Mouse (Mus musculus) spleen, adult 12 weeks (tissue): ENCODE measurements around the gene Gfod1.

Experiments used
- DNase-seq: peaks from one replicate; pipeline ENCODE4 v3.0.0; 2022; ENCODE audit warnings: low spot score

Gene Gfod1

DNA sequence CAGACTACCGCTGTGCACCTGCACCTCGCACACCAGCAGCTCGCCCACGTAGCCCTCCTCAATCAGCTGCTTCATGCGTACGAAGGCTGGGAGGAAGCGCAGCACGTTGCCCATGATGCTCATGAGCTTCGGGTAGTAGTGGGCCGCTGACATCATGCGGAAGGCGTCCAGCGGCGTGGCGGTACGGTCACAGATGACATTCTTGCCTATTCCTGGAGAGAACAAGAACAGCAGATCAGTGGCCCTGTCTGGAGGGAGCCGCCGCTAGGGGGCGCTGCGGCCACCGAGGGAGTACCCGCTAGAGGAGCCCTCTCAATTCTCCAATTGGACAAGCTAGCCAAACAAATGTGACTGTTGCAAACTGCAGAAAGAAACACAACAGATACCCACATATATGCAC, 102.9 kb downstream of the Gfod1 start:
- no peak for DNase-seq

DNA sequence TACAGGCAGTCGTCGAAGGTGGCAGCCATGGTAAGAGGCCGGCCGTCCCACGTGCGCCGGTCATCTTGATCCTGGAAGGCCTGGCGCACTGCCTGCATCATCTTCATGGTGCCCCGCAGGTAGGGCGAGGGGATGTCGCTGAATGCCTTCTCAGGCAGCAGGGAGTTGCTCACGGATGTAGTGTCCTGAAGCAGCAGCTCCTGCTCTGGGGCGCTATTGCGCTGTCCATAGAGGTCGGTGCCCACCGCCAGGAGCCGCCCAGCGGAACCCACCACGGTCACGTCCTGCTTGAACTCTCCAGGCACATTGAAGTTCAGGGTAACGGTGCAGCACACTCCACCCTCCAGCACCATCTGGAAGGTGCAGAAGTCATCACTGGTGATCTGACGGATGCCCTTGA, 103.5 kb downstream of the Gfod1 start:
- no peak for DNase-seq

DNA sequence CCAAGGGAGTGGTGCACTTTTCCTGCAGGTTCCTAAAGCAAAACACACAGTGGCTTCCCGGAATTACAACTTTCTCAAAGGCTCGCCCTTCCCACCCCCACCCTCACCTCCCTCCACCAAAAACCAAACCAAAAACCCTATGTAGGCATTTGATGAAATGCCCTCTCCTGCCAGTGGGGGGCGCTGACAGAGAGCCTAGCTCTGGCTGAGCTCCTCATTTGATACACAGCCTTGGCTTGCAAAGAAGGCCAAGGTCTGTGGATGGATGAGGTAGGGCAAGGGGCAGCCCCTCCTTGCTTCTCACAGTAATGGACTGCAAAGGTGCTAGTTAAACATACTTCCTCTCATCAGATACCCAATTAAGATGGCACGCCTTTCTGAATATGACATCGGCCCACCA, 104.2 kb downstream of the Gfod1 start:
- DNase-seq: no peak

DNA sequence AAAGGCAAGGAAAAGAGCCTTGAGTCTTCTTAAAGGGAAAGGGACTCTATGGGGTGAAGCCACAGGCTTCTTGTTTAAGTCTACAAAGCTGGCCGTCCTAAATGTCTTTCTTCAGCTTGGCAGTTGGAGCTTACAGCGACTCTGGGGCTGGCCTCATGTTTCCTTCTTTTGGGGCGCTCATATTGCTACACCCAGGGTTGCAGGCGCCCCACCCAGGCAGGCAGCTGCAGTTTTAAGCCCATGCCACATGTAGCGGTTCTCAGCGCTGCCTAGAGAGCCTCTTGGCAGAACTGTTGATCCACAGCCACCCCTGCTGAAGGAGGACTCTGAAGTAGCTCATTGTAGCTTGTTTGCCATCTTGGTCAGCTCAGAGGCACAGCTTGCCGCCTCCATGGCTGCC, 104.7 kb downstream of the Gfod1 start:
- DNase-seq: no peak

DNA sequence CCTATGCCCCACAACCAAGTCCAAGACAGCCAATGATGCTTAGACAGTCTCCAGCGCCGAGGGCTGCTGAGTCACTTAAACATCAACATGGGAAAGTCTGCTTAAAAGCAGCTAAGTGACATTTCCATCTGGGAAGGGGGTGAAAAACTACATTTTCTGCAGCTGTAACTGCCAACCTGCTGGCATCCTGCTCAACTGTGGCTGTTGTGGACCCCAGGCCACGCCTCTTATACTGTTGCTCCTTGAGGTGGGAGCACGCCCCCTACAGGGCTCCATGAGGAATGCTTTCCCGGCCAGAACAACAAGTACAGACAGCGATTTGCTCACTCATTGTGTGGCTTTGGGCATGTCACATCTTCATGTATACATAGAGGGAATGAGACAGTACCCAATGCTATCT, 106.8 kb downstream of the Gfod1 start:
- no peak for DNase-seq

DNA sequence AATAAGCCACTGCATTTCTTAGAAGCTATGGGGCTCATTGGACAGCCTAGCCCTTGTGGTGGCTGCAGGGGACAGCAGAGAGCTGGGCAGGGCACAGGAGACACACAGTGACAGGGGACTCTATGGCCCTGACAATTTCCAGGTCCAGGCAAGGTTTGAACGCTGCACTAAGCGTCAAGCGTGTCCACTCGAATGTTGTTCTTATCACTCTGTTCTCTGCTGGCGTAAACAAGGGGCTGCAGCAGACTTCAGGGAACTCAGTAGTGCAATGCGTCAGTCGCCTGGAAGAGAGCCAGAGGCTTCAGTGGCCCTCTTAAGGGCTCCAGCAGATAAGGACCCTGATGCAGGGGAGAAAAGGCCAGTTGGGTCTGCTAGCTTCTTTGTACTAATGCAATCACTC, 108.0 kb downstream of the Gfod1 start:
- DNase-seq: no peak

DNA sequence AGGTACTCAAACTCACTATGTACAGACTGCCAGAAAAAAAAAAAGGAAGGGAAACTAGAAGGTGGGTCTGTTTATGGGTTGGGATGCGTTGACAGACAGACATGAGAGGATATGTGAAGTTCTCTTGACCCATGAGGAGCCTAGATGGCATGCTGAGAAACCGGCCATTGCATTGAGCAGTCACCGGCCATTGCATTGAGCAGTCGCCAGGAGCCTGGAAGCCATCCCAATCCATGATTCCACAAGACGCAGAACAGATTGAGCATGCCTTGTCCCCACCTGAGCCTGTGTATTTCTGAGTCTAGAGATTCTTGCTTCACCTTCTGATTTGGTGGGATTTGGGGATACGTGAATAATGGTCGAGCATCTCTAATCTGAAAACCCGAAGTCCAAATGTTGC, 110.0 kb downstream of the Gfod1 start:
- DNase-seq: no peak

DNA sequence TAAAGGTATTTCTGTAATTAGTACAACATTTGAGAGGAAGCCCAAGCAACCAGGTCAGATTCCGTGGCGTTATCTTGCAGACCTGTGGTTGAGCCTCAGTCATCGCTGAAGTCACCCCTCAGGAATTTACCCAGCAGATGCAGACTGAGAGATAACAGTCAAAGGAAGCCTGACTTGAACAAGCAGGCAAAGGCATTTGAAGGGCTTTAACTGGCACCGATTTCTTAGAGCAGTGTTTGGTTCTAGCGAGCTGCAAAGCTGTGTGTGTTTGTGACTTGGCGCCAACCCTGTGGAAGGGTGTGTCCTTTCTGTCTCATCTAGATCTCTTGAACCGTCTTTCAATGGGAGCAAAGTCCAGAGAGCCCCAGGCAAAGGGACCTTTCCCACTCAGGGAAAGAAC, 110.7 kb downstream of the Gfod1 start:
- DNase-seq: no peak

DNA sequence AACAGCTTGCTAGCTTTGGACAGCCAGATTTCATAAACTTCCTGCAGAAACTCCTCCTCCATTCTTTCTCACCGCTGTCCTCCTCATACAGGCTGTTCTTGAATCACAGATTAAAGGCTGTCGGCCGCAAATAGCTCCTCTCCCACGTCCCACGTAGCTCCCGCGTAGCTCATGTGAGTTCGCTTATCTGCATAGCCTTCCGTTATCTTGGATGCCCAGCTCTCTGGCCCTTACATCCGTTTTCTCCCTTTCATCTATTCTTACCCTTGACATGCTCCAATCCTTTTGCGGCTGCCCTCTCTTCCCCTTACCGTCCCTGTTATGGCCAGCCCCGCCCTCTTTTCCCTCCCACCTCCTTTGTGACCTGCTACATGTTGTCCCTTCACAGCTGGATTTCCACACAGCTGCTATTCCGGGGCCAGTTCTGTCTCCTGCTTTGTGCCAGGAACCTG, 112.2 kb downstream of the Gfod1 start:
- no peak for DNase-seq

DNA sequence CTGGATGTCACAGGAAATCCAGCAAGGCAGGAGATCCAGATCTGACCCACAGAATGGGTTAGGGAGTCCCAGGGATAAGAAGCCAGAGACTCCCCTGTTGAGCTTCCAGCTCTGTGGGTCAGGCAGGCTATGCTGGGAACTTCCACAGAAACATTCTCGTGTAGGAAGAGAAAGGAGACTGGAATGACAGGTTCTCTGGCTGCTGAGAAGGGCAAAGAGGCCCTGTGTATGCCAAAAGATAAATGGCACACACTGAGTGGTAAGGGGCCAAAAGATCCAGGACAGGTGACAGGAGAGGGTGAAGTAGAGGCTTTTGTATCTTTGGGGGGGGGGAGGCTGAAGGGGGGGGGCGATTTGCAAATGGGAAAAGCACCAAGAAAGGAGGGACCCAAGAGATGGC, 112.7 kb downstream of the Gfod1 start:
- no peak for DNase-seq

DNA sequence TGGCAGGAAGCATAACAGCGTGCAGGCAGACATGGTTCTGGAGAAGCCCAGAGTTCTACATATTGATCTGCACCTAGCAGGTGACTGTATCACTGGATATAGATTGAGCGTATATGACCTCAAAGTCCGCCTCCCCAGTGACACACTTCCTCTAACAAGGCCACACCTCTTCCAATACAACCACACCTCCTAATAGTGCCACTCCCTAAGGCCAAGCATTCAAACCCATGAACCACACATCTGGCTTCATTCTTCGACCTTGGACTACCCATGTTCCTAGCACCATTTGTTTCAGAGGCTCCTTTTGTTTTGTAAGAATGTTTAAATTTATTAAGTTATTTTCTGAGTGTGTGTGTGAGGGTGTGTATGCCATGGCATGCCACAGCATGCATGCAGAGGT, 116.2 kb downstream of the Gfod1 start:
- DNase-seq: no peak

DNA sequence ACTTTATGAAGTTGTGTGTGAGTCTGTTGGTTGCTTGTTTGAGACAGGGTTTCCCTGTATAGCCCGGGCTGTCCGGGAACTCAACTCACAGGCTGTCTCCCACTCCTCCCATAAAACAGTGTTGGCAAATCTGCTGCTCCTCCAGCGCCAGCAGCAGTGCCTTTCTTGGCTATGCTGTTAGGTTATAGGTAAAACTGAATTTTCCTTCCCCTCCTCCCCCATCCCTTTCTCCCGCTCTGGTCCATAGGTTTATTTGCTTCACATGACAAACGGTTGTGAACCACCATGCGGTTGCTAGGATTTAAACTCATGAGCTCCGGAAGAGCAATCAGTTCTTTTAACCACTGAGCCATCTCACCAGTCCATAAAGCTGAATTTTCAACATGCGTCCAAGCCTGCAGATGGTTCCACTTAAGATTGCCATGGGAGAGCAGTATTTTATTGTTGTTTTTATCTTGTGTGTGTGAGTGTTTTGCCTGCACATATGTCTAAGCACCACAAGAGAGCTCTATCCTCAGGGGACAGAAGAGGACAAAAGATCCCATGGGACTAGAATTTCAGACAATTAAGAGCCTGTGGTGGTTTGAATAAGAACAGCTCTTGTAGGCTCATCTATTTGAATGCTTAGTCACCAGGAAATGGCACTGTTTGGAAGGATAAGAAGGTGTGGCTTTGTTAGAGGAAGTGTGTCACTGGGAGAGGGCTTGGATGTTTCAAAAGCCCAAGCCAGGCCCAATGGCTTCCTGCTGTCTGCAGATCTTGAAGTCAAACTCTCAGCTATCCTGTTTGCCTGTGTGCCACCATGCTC, 120.5 kb downstream of the Gfod1 start:
- no peak for DNase-seq

DNA sequence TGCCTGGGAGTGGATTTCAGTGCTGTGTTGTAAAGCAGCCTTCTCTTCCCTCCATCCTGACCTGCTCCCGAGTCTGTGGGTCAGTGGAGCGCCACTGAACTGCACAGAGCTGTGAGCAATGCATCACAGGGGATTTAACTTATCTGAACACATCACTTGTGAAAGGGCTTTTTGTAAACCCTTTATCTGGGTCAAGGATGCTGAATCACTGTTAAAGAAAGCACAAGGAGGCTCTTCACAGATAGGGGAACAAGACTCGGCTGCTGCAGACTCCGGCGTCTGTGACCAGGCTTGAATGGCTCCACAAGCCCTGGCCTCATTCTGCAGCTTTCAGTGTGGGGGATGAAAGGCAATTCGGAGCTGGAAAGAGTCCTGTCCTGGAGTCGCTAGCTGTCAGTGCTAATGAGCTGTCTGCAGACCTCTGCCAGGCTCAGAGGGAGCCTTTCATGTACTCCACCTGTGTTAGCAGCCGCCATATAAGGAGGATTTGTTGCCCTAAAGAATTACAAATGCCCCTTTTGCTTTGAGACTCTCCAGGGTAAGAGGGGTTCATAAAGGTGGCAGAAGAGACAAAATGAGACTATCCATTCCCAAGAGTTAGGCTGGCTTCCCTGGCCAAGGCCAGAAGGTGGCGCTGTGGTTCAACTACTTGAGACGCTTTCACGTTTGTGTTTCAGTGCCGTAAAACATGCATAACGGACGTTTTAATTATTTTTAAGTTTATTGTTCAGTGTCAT, 121.3 kb downstream of the Gfod1 start:
- DNase-seq: peak; percentile 47

DNA sequence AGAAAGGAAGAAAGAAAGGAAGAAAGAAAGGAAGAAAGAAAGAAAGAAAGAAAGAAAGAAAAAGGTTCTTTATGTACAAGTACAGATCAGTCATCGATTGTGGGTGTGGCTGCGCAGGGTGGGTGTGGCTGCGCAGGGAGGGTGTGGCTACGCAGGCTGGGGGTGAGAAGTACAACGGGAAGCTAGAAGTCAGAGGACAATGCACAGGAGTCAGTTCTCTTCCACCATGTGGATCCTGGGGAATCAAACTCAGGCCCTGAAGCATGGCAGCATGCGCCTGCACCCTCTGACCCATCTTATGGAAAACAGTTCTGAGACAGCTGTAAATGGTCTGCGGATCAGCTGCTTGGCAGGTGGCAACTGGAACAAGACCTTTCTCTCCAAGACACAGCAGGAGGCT, 122.9 kb downstream of the Gfod1 start:
- no peak for DNase-seq

DNA sequence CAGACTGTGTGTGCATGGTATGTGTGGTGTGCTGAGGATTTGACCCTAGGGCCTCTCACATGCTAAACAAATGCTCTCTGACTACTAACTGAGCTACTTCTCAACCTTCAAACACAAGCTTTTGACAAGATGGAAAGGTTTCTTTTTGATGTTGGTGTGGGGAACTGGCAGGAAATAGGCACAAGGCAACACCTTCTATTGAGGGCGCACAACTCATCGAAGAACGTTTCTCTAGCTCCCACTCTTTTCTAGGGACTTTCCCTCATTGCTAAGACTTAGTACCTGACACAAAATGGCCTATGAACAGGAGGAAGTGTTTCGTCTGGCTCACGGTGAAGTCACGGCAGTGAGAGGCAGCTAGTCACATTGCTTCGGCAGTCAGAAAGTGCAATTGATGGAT, 126.7 kb downstream of the Gfod1 start:
- DNase-seq: no peak

DNA sequence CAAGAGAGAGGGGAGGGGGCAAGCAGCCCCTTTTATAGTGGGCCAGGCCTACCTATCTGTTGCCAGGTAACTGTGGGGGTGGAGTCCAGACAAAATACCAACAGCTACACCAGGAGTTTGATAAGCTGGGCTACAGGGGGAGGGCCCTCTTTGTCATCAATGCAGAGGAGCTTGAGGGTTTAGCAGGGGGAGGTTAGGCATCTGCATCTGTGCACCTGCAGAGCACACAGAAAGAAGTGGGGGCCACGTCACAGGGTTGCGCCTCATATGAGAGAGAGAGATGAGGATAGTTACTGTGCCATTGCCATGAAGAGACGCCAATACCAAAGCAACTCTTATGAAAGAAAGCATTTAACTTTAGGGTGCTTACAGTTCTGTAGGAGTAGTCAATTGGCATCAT, 127.3 kb downstream of the Gfod1 start:
- no peak for DNase-seq

DNA sequence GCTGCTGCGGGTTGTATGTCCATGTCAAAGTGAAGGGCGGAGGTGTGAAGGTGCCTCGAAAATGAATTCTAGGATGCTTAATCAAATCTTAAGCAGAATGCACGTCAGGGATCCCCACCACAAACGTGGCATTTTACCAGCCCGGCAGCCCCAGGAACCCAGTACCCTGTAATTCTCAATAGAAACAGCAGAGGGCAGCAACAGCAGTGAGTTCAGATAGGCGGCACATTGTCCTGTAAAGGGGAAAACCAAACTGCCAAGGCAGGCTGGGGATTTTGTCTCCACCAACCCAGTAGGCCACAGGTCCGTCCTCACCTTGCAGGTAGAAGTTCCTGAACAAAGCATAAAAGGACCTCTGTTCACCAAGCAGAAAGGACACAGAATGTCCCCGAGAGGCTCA, 130.7 kb downstream of the Gfod1 start:
- peak; percentile 46 for DNase-seq

DNA sequence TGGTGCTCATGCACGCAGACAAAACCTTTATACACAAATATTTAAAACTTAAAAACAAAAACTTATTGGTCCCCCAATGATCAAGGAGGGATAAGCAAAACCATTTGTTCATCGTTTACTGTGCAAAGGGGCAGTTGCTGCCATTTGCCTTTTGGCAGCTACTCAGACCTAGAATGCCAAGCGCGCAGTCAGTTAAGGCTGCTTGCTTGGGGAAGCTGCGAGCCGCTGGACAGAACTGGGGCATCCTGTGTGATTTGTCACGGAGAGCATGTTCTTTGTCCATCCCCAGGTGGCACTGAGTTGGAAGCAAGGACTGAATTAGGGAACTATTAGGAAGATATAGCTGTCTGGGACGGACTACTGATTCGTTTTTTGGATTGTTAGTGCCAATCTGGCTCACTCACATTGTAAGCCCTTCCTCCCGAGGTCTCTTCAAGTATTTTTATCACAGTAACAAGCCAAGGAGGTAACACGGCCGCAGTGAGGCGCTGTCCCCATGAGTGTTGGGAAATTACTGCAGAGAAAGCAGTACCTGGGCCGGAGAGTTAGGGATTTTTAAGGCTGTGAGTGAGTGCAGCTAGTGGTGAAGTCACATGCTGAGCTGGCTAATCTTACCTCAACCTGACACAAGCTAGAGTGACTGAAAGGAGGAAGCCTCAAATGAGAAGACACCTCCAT, 131.8 kb downstream of the Gfod1 start:
- no peak for DNase-seq

DNA sequence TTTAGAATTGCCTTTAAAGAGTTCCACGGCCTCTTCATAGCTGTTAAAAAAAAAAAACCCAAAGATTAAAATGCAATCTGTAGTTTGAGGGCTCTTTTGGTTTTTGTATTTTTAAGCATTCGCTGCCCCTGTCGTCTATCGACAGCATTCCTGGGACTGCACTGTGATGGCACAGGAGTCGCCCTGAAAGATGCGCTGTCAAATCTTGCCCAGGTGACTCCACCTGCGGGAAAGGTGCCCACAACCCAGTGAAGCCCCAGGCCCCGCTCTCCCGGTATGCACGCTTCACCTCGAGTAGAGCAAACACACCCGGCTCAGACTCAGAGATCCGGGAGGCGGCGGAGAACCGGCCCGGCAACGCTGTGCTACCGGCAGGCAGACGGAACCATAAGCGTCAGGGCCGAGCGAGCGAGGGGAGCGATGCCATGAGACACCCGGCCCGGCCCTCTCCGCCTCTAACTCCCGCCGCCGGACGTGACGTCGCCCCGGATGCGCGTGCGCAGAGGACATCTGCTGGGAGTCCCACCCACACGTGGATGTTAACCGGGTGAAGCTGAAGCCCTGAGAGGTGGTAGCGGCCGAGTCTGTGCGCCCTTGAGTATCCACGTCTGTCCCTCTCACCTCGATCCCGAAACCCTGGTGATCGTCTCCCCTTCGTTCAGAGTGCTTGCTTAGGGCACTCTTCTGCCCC, 132.8 kb downstream of the Gfod1 start, which contains the start of gene Tbc1d7:
Gene Tbc1d7 (minus strand): TSS at position 482 of the 691 bp plus-strand sequence.
- peak; percentile 93 for DNase-seq

DNA sequence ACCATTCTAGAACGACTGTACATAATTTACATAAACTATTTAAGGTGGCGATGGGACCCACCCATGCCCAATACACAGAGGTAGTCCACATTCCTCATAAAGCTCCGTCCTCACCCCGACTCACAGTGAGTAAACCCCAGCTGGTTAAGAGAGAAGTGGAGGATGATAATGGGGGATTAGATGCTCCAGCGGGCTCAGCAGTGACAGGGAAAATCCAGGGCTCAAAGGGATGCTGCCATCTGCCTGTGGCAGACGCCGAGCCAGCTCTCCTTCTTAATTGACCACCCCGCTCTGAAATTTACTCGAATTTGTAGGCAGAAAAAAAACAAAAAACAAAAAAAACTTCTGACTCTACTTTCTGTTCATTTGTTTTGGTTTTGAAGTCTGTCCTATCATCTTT, 136.3 kb downstream of the Gfod1 start:
- DNase-seq: no peak

DNA sequence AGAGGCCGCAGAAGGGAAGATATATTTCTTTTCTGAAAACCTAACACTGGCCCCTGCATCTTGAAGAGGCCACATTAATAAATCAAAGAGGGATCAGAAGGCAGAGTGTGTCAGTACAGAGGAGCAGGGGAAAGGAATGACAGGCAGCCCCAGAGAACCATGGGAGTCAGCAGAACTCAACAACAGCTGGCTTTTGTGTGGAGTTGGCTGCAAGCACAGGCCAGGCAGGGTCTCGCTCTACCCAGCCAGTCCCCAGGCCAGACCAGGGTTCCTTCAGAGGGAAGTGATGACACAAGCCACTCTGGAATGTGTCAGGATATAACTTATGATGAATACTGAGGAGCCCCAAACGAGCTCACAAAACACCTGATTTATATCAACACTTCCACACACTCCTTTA, 144.5 kb downstream of the Gfod1 start:
- no peak for DNase-seq

DNA sequence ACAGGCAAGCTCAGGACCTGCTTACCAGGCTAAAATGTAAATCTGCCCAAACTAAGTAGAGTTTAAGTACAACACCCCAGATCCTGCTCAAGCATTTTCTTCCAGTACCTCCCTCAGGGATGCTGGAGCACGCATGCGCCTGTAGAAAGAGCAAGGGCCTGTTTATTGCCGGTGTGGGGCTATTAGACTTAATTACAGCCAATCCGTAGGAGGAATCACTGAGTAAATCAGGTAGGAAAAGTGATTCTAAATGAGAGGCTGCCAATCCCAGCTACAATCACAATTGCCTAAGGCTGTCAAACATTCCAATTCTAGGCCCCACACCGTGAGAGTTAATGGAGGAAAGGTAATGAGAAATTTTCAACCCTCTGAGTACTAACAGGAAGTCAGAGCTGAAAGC, 145.7 kb downstream of the Gfod1 start:
- DNase-seq: no peak
